Mouse (Mus musculus) adrenal gland, adult 2 months (tissue): ENCODE measurements around the gene Gm6793. TPM values are rescaled to one million over a fixed set of nuclear protein-coding genes. Genes with fewer than 3 reads are reported as not detected.

Source experiments
- DNase-seq: peaks from one replicate; pipeline ENCODE4 v3.0.0; 2021
- polyA plus RNA-seq: library from polyadenylated mRNA; depleted of rRNA; stranded (reverse); fragments of >200 nt; gene quantifications from 2 replicates; pipeline ENCODE4 v1.2.3, GENCODE M21; 2012; rRNA removed
- total RNA-seq, 2 experiments: library from RNA; stranded (reverse); gene quantifications; 2 replicates each; pipeline ENCODE4 v1.2.3; 2021

The Gm6793 gene
- total and polyA plus RNA-seq, 3 experiments, result not detected

DNA sequence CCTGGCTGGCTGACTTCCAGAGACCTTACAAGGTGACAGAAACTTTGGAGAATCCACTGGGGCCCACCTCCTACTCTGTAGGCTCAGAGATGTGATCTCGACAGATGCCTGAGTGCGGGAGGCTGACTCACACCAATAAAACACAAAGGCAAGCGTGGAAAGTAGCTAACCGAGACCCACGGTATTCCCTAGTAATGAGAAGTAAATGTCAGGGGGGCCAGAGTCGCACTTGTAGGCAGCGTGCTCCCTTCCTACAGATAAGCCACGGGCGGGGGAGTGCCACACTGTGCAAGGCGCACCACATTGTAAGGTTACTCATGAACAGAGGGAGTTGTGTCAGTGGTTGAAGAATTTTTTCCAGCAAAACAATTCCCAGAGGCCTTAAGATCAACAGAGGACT lies 30.3 kb downstream of the Gm6793 start:
- no peak for DNase-seq

- no peak for DNase-seq
Observed at GRCm38 (mm10) chr8:111982116-111982515, 32.7 kb downstream of the Gm6793 start.

DNA sequence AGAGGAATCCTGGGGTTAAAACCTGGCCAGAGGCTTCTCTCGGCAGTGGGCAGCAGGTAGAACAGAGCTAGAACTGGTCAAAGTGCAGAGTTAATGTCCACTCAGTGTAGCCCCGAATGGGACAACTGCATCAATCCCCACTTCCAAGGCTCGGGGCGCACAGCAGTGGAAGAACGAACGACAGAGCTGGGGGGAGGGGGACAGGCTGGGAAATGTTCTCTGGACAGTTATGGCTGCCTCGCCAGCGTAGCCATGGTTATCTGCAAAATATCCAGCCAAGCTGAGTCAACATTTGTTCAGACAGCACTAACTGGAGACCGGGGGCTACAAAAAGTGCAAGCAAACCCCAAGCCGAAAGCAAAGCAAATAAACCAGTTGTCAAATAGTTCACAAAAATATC lies 36.7 kb downstream of the Gm6793 start:
- no peak for DNase-seq

- DNase-seq, result no peak
Observed at GRCm38 (mm10) chr8:111976326-111976725, 38.5 kb downstream of the Gm6793 start.

DNA sequence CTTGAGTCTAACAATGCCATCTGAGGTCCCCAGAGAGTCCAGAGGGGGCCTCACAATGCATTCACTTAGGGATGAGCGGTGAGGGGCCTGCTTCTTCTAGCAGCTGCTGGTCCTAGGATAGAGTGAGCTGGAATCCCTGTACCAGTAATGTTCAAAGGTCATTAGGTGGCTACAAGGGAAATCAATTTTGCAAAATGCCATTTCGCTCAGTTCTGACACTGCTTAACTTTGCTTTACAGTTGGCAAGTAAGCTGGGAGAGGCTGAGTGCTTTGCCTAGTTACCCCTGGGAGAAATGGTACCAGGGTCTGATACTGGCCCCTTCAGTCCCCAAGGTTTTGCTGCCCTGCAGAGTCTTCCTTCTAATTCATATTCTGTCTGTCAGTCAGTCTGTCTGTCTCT lies 39.1 kb downstream of the Gm6793 start:
- no peak for DNase-seq

- no peak for DNase-seq
Observed at GRCm38 (mm10) chr8:111974138-111974537, 40.7 kb downstream of the Gm6793 start.

DNA sequence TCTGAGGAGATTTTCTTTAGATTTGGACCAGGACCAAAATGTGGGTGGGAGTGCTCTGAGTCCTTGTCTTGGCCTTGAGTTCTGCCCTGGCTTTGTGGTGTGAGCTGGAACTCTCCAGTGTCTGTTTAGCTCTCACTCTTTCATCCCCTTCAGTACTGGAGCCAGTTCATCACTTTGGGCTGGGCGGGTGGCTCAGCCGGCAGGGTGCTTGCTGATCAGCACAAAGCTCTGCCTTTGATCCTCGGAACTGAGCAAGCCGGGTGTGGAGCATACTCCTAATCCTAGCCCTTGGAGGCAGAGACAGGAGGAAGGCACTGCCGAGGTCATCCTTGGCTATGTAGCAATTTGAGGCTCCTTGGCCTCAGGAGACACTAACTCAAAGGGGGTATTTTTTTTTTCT lies 45.8 kb downstream of the Gm6793 start:
- DNase-seq, result no peak

DNA sequence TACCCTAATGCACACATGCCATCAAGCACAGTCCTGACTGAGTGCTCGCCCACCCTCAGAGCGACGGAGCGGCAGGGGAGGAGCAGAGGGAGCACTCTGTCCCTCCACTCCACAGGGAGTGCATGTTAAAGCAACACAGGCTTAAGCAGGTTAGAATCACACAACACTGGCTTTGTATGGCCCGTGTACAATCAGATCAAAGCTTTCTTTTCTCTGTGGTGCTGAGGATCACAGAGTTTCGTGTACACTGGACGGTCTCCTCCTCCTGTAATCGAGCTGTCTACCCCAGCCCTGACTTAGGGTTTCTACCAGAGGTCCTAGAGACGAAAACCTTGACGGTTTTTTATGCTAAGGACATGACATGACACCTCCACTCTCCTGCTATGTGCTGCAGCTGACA lies 46.3 kb downstream of the Gm6793 start:
- DNase-seq, result no peak

- DNase-seq, result no peak
Observed at GRCm38 (mm10) chr8:111967246-111967870, 47.5 kb downstream of the Gm6793 start.

DNA sequence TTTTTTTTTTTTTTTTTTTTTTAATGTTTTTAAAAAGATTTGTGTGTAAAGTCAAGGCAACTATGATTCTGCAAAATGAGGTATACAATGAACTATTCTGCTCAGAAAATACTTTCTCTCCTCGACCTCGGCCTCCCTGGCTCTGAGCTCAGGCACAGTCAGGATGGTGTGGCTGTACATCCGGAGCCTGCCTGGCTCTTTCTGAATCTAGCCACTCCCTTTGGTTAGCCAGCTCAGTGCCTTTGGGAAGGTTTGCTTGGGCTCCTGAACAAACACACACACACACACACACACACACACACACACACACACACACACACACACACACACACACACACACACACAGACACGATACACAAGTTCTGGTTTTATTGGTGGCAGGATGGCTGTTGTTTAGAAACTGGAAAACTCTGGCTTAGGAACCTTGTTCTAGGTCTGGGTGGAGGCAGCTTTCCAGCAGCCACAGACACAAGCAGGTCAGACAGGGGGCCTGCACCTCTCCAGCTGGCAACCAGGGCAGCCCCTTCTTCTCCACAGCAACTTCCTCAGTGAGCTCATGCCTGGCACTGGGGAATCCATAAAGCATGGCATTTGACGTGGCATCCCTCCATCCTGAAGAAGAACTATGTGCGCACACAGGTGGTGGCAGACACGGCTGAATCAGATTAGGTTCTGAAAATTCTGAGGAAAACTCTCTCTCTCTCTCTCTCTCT lies 49.8 kb downstream of the Gm6793 start:
- DNase-seq, result peak; percentile 26

- DNase-seq, result no peak
Observed at GRCm38 (mm10) chr8:111964351-111964750, 50.5 kb downstream of the Gm6793 start.

- no peak for DNase-seq
Observed at GRCm38 (mm10) chr8:111963546-111963945, 51.3 kb downstream of the Gm6793 start.

Other genes starting within 250 kb of the Gm6793 start
- gene Cfdp1, start 160.7 kb downstream of the Gm6793 start, total RNA-seq, result 10 to 100 TPM; 71.7 to 78.9 TPM
- gene Cfdp1, start 160.7 kb downstream of the Gm6793 start, polyA plus RNA-seq, result 0.90 and 0.94 TPM in 2 replicates
- 1 to 10 TPM; 5.0 to 6.8 TPM for gene Tmem170, start 138.3 kb downstream of the Gm6793 start, total RNA-seq
- 1.3 and 1.5 TPM in 2 replicates for gene Tmem170, start 138.3 kb downstream of the Gm6793 start, polyA plus RNA-seq
- not detected for gene Chst5, start 104.6 kb downstream of the Gm6793 start, total RNA-seq
- gene Chst5, start 104.6 kb downstream of the Gm6793 start, polyA plus RNA-seq, result not detected in 2 replicates
- 10 to 100 TPM in 1 of 2 experiments, 1 to 10 TPM in 1; 6.0 to 10.2 TPM for gene Tmem231, start 81.2 kb downstream of the Gm6793 start, total RNA-seq
- gene Tmem231, start 81.2 kb downstream of the Gm6793 start, polyA plus RNA-seq, result 9.4 and 9.9 TPM in 2 replicates
- 100 to 1,000 TPM; 124 to 166 TPM for gene Gabarapl2, start 74.3 kb downstream of the Gm6793 start, total RNA-seq
- gene Gabarapl2, start 74.3 kb downstream of the Gm6793 start, polyA plus RNA-seq, result 15.0 and 15.4 TPM in 2 replicates
- gene Adat1, start 22.7 kb downstream of the Gm6793 start, total RNA-seq, result 1 to 10 TPM; 3.3 to 3.5 TPM
- gene Adat1, start 22.7 kb downstream of the Gm6793 start, polyA plus RNA-seq, result 1.6 and 1.9 TPM in 2 replicates
- gene Kars, start 3.7 kb downstream of the Gm6793 start, total RNA-seq, result 100 to 1,000 TPM; 105 to 115 TPM
- 18.1 and 21.3 TPM in 2 replicates for gene Kars, start 3.7 kb downstream of the Gm6793 start, polyA plus RNA-seq
- 10 to 100 TPM; 20.1 to 22.7 TPM for gene Terf2ip, start 3.6 kb downstream of the Gm6793 start, total RNA-seq
- gene Terf2ip, start 3.6 kb downstream of the Gm6793 start, polyA plus RNA-seq, result 15.4 and 16.3 TPM in 2 replicates